Mouse (Mus musculus): ENCODE data around the gene Foxl2. TPM values are rescaled to one million over a fixed set of nuclear protein-coding genes. Genes with fewer than 3 reads are reported as not detected.

The Foxl2 gene
- polyA plus RNA-seq, 1 experiment from 2014 or later, result 0.64 TPM

- Histone ChIP-seq H3K27me3 (peaks cover 82% of the 10 kb centered on the region), H3K4me3 (peak overlapping the region; percentile 23), H3K36me3 (no peaks in the 10 kb centered on the region), H3K4me2 (peak overlapping the region; percentile 51), H3K4me1 (replicated peaks) (peaks cover 9% of the 10 kb centered on the region), H3K9me3 (0 out of 2 replicates have a peak, but pooled peaks cover 6% of the 10 kb centered on the region), H3K9ac (no peak overlapping the region), H3K27ac (replicated peaks) (no peak overlapping the region)
- WGBS, result under 1% methylated on average over 40 of the region's 40 CpGs
- ATAC-seq (ENCODE audit: low FRiP score, low read depth), result no peak
Observed at GRCm38 (mm10) chr9:98973101-98973521, 18.0 kb downstream of the Foxl2 start.

GRCm38 (mm10) chr9:98973561-98973960, 18.5 kb downstream of the Foxl2 start:
- Histone ChIP-seq H3K4me1 (replicated peaks) (peaks cover 9% of the 10 kb centered on the region), H3K27ac (replicated peaks) (no peak overlapping the region), H3K9ac (no peak overlapping the region), H3K27me3 (peaks cover 82% of the 10 kb centered on the region), H3K36me3 (no peaks in the 10 kb centered on the region), H3K4me3 (peak overlapping the region; percentile 23), H3K4me2 (peak overlapping the region; percentile 51), H3K9me3 (0 out of 2 replicates have a peak, but pooled peaks cover 6% of the 10 kb centered on the region)
- WGBS, result 6% methylated on average over 7 of the region's 7 CpGs
- ATAC-seq (ENCODE audit: low FRiP score, low read depth), result no peak

GRCm38 (mm10) chr9:98974898-98975297, 19.8 kb downstream of the Foxl2 start:
- Histone ChIP-seq H3K36me3 (no peaks in the 10 kb centered on the region), H3K9me3 (0 out of 2 replicates have a peak, but pooled peaks cover 6% of the 10 kb centered on the region), H3K9ac (no peak overlapping the region), H3K27me3 (peaks cover 75% of the 10 kb centered on the region), H3K4me3 (no peak overlapping the region), H3K4me1 (replicated peaks) (peaks cover 10% of the 10 kb centered on the region), H3K4me2 (no peak overlapping the region), H3K27ac (replicated peaks) (no peak overlapping the region)
- 36% methylated on average over 2 of the region's 2 CpGs for WGBS
- no peak for ATAC-seq (ENCODE audit: low FRiP score, low read depth)

GRCm38 (mm10) chr9:98976081-98976480, 21.0 kb downstream of the Foxl2 start:
- H3K36me3 ChIP-seq, result no peaks in the 10 kb centered on the region
- 93% methylated on average over 1 of the region's 1 CpGs for WGBS
- ATAC-seq (ENCODE audit: low FRiP score, low read depth), result no peak
- H3K4me2 ChIP-seq, result no peak overlapping the region
- H3K9me3 ChIP-seq, result no peaks in the 10 kb centered on the region
- H3K27me3 ChIP-seq, result peaks cover 64% of the 10 kb centered on the region
- H3K27ac ChIP-seq (replicated peaks), result no peak overlapping the region
- peaks cover 13% of the 10 kb centered on the region for H3K4me1 ChIP-seq (replicated peaks)
- H3K9ac ChIP-seq, result no peak overlapping the region
- H3K4me3 ChIP-seq, result no peak overlapping the region

- H3K36me3 ChIP-seq, result no peaks in the 10 kb centered on the region
- H3K4me2 ChIP-seq, result no peak overlapping the region
- peaks cover 64% of the 10 kb centered on the region for H3K27me3 ChIP-seq
- peaks cover 13% of the 10 kb centered on the region for H3K4me1 ChIP-seq (replicated peaks)
- WGBS, result 46% methylated on average over 5 of the region's 5 CpGs
- no peak overlapping the region for H3K27ac ChIP-seq (replicated peaks)
- no peak overlapping the region for H3K9ac ChIP-seq
- no peaks in the 10 kb centered on the region for H3K9me3 ChIP-seq
- H3K4me3 ChIP-seq, result no peak overlapping the region
- no peak for ATAC-seq (ENCODE audit: low FRiP score, low read depth)
Observed at GRCm38 (mm10) chr9:98976520-98976919, 21.4 kb downstream of the Foxl2 start.

GRCm38 (mm10) chr9:98979431-98980416, 24.6 kb downstream of the Foxl2 start:
- H3K9ac ChIP-seq, result peak overlapping the region; percentile 32; the same call in 1 of the 2 replicates
- H3K9me3 ChIP-seq, result no peaks in the 10 kb centered on the region
- H3K4me1 ChIP-seq (replicated peaks), result peaks cover 7% of the 10 kb centered on the region
- ATAC-seq (ENCODE audit: low FRiP score, low read depth), result peak; percentile 78; the same call in 1 of the 2 replicates
- peak overlapping the region; percentile 59 for H3K4me2 ChIP-seq
- H3K27ac ChIP-seq (replicated peaks), result no peak overlapping the region
- H3K4me3 ChIP-seq, result peak overlapping the region; percentile 36
- H3K36me3 ChIP-seq, result no peaks in the 10 kb centered on the region
- peaks cover 41% of the 10 kb centered on the region for H3K27me3 ChIP-seq
- 3% methylated on average over 29 of the region's 29 CpGs for WGBS

- 2% methylated on average over 45 of the region's 45 CpGs for WGBS
- H3K27ac ChIP-seq (replicated peaks), result peak within 1 kb of the TSS; percentile 77
- 0 out of 2 replicates have a peak, but pooled peaks cover 13% of the 10 kb centered on the region for H3K27me3 ChIP-seq
- peaks cover 18% of the 10 kb centered on the region for H3K4me1 ChIP-seq (replicated peaks)
- no peaks in the 10 kb centered on the region for H3K36me3 ChIP-seq
- ATAC-seq (ENCODE audit: low FRiP score, low read depth), result peak; percentile 96
- H3K9me3 ChIP-seq, result no peaks in the 10 kb centered on the region
- peak within 1 kb of the TSS; percentile 80 for H3K9ac ChIP-seq
- H3K4me3 ChIP-seq, result peak within 1 kb of the TSS; percentile 82
- H3K4me2 ChIP-seq, result peak within 1 kb of the TSS; percentile 74
Observed at GRCm38 (mm10) chr9:98985800-98986475, 30.9 kb downstream of the Foxl2 start, which contains the start of gene Faim. Faim (plus strand) TSS chr9:98986373.

- WGBS, result under 1% methylated on average over 47 of the region's 50 CpGs
- Histone ChIP-seq H3K9me3 (no peaks in the 10 kb centered on the region), H3K4me2 (peak overlapping the region; percentile 74), H3K4me3 (peak overlapping the region; percentile 82), H3K9ac (peak overlapping the region; percentile 80), H3K36me3 (no peaks in the 10 kb centered on the region), H3K27me3 (0 out of 2 replicates have a peak, but pooled peaks cover 7% of the 10 kb centered on the region), H3K27ac (replicated peaks) (peak overlapping the region; percentile 77), H3K4me1 (replicated peaks) (peaks cover 18% of the 10 kb centered on the region)
- peak; percentile 71; the same call in 1 of the 2 replicates for ATAC-seq (ENCODE audit: low FRiP score, low read depth)
Observed at GRCm38 (mm10) chr9:98986476-98987096, 31.5 kb downstream of the Foxl2 start.

GRCm38 (mm10) chr9:98987131-98987530, 32.0 kb downstream of the Foxl2 start:
- H3K4me1 ChIP-seq (replicated peaks), result peaks cover 18% of the 10 kb centered on the region
- peak overlapping the region; percentile 82 for H3K4me3 ChIP-seq
- 44% methylated on average over 9 of the region's 9 CpGs for WGBS
- no peak for ATAC-seq (ENCODE audit: low FRiP score, low read depth)
- no peaks in the 10 kb centered on the region for H3K36me3 ChIP-seq
- H3K9ac ChIP-seq, result peak overlapping the region; percentile 80
- H3K27ac ChIP-seq (replicated peaks), result peak overlapping the region; percentile 77; the same call in 1 of the 2 replicates
- H3K27me3 ChIP-seq, result 0 out of 2 replicates have a peak, but pooled peaks cover 5% of the 10 kb centered on the region
- H3K4me2 ChIP-seq, result peak overlapping the region; percentile 74
- no peaks in the 10 kb centered on the region for H3K9me3 ChIP-seq

GRCm38 (mm10) chr9:98994103-98994502, 39.0 kb downstream of the Foxl2 start:
- H3K9ac ChIP-seq, result no peak overlapping the region
- WGBS, result 81% methylated on average over 4 of the region's 4 CpGs
- no peaks in the 10 kb centered on the region for H3K4me1 ChIP-seq (replicated peaks)
- H3K36me3 ChIP-seq, result peaks cover 32% of the 10 kb centered on the region; the same call in 1 of the 2 replicates
- no peak overlapping the region for H3K4me3 ChIP-seq
- no peaks in the 10 kb centered on the region for H3K27me3 ChIP-seq
- H3K27ac ChIP-seq (replicated peaks), result no peak overlapping the region
- H3K4me2 ChIP-seq, result no peak overlapping the region
- ATAC-seq (ENCODE audit: low FRiP score, low read depth), result no peak
- H3K9me3 ChIP-seq, result no peaks in the 10 kb centered on the region

GRCm38 (mm10) chr9:98999881-99000339, 44.8 kb downstream of the Foxl2 start:
- H3K4me2 ChIP-seq, result no peak overlapping the region
- H3K27me3 ChIP-seq, result no peaks in the 10 kb centered on the region
- H3K4me1 ChIP-seq (replicated peaks), result no peaks in the 10 kb centered on the region
- H3K9ac ChIP-seq, result no peak overlapping the region
- H3K9me3 ChIP-seq, result no peaks in the 10 kb centered on the region
- 67% methylated on average over 9 of the region's 9 CpGs for WGBS
- H3K36me3 ChIP-seq, result peaks cover 42% of the 10 kb centered on the region
- ATAC-seq (ENCODE audit: low FRiP score, low read depth), result peak; percentile 73
- H3K27ac ChIP-seq (replicated peaks), result no peak overlapping the region
- H3K4me3 ChIP-seq, result no peak overlapping the region

All from hindbrain, embryonic 15.5 days (tissue).